Mouse (Mus musculus) T-helper 17 cell (primary cell): ENCODE data around the gene Taf1a.
"Not testable (repeated sequence)": the region's sequence is repeated elsewhere in the genome, so short reads cannot be mapped to it uniquely, and the experiment has no call there.

Experiments used
- in situ Hi-C, 2 experiments: fragments of 300-600 bp; cut with MboI, MseI; formaldehyde crosslinking; loops; 1 replicate in 1 of 2; 2 replicates in 1 of 2; pipeline ENCODE4 v1.15.1; 2025; ENCODE audit warnings: high pct_unique_total_duplicates in 2 of 2

The Taf1a gene

DNA sequence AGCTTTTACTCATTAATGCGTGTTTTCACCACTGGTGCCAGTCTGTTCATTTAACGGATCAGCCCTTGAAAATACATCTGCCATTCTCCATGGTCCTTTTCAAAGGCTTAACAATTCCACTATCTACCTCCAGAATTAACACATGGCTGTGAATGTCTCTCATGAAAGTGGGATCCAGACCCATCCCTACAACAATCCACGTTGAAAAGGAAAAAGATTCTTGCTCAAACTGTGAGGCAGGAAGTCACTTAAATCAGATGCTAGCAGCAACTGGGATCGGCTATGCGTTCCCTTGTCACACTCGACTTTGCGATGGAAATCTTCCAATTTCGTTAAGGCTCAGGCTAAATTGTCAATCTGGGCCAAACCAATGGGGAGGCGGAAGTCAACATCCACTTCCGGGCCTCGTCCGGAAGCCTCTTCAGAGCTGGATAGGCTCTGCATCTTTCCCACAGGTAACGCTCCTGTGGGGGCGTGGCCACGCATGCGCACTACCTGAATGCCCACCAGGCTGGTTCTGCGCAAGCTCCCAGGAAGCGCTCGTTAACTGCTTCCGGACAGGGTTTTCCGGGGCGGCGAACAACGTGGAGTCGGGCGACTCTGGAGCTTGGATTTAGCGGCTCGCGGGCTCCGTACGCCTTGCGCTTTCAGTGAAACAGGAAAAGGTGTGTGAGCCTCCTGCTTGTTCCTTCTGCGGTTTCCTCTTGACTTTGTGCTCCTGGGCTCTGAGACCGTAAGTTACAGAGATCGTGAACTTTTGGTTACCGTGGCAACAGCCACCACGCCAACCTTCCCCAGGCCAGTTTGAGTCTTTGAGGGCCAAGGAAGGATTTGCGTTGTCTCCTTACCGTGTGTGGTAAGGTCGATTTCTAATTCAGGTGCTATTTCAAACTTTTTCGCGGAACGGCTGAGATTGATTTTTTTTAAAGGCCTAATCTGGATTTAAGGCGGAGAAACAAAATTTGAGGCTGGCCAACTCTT, at the start of gene Taf1a:
TSS of gene Taf1a (plus strand) at position 556 of the 981 bp plus-strand sequence.
- in situ Hi-C loops: no loop called here

DNA sequence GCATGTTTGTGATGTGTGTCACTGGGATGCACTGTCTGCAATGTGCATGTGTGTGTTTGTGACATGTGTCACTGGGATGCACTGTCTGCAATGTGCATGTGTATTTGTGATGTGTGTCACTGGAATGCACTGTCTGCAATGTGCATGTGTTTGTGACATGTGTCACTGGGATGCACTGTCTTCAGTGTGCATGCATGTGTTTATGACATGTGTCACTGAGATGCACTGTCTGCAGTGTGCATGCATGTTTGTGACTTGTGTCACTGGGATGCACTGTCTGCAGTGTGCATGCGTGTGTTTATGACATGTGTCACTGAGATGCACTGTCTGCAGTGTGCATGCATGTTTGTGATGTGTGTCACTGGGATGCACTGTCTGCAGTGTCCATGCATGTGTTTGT, 45.9 kb upstream of the Taf1a start:
- in situ Hi-C loops: not testable (repeated sequence)

DNA sequence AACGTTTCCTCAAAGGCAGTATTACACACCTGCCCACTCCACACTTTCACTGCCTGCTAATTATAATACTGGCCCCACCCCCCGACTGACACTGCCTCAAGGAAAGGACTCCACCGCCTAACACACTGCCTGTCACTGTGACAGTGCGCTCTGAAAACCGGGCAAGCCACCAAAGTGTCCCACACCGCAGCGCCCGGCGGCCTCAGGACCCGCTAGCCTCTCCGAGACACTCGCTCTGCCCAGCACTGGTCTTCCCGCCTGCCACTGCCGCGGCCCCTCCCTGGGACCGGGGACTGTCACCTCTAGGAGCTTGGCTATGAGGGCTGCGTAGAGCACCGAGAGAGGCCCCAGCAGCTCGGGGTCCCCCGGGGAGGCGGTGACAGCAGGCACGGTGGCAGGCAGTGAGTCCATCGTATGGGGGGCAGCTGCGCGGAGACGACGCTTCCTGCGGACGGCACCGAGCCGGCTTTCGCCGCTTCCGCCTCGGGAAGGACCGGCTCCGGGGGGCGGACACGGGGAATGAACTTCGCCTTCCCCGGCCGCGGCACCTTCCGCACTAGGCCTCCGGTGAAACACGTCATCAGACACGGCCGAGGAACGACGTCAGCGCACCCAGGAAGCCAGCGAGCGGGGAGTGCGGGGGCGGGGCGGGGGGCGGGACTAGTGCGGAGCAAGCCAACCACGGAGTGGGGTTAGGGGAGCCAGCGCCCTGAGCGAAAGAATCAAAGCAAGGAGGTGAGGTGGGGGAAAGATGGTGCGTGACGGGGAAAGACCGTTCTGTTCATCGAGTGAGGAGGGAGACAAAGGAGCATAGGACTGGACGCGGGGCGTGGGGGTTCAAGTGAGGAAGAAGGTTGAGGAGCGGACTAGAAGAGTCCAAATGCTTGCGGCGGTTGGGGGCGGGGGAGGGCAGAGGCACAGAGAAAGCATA, 43.6 kb upstream of the Taf1a start:
- in situ Hi-C loops: no loop called here

DNA sequence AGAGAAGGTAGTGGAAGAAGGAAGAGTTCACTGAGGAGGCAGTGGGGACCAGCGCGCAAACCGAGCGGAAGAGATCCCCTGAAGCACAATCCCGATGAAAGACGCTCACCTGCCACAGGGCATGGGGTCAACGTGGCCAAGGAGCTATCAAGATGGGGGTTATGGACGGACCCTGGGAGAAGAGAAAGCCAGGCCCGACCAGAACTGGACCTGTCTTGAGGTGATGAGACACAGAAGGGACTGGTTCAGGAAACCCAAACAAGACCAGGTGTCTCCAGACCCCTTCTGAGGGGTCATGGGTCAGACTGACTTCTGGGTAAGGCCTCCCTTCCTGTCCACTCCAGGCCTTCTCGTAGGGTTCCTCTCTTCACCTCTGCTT, 43.0 kb upstream of the Taf1a start:
- in situ Hi-C loops: no loop called here

DNA sequence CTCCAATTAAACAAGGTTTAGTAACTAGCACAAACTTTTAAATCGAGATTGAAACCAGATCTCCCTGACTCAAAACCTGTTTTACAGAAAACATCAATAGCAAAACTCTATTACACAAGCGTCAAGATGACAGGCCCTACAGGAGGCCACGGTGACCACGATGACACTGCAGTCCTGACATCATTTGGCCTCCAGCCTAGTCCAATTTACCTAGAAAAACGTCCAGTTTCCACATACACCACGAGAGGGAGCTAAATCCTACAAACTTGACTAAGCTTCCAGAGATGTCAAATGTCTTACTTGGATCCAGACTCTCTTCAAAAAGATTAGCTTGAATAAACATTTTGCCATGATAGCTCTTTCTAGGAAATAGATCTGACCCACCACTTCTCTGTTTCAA, 38.9 kb upstream of the Taf1a start:
- in situ Hi-C loops: no loop called here

DNA sequence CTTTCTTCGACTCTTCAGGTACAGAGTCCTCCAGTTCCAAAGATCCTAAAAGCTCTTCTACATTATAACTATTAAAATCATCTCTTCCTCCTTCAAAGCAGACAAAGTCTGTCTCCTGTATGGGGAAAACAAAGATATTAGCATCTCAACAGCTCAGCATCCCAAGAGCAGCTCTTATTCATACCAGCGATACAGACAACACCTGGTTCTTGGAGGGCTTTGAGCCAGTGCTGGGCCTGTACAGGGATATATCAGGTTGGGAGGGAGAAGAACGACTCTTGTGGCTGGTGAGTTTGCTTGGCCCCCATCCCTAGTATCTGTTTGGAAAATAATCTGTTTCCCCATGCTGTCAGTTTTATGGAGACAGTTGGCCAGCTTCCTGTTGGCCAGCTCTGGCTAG, 29.9 kb upstream of the Taf1a start:
- in situ Hi-C loops: no loop called here

DNA sequence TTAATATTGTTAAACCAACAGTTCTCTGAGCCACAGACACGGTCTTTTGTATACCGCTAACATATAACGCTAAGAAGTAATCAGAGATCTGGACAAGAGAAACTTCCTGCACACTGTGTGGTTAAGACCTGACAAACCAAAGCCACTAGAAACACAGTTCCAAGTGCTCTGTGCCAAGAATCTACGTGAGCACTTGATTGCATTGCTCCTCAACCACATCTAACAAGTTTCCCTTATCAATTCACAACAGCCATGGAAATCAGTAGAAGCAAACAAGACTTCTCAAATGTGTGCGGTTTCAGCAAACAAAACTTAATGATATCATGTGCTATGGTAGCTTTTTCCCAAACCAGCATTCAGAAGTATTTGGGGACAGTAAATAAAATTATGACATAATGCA, 26.5 kb upstream of the Taf1a start:
- in situ Hi-C loops: no loop called here

DNA sequence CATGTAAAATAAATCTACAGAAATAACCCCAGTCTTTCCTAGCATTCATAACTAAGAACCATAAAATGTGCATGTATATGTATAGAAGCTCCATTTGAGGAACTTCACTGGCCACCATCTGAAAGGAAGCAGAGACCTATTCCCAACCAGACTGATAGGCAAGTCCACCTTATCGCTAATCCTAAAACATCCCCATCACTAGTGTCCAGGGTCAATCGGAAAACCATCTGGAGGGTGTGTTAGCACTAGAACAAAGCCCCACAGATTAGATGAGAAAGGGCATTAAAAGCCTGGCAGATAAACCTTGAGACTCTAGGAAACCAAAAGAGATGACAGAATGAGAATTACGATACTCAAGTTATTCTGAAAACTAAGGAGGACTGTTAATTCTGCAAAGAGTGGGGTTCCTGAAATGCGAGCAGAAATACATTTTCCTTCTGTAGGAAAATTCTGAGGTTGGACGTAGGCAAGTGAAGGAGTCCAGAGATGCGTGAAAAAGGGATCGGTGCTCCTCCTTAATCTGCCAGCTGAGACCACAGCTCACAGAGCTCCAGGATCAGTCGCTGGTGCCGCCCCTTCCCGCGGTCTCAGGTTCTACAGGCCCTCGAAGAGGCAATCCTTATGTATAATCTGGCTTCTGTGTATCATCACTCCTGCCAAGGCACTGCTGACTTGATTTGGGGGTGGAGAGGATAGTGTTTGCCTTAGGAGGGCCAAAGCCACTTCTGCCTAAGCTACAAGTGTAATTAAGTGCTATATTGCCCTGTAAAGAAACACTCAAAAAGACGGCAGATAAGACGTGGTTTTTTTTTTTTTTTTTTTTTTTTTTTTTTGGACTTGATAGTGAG, 25.8 kb upstream of the Taf1a start:
- in situ Hi-C loops: no loop called here

DNA sequence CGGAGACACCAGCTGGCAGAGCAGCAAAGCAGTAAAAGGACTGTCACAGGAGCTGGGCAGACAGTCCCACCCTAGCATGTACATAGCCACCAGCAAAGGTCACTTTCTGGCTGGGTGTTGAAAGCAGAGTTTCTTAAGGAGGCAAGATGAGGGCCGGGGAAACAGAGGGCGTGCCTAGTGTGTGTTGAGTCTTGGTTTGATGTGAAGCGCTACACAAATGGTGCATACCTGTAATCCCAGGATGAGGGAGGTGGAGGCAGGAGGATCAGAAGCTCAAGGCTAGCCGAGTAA, 25.3 kb upstream of the Taf1a start:
- in situ Hi-C loops: no loop called here

DNA sequence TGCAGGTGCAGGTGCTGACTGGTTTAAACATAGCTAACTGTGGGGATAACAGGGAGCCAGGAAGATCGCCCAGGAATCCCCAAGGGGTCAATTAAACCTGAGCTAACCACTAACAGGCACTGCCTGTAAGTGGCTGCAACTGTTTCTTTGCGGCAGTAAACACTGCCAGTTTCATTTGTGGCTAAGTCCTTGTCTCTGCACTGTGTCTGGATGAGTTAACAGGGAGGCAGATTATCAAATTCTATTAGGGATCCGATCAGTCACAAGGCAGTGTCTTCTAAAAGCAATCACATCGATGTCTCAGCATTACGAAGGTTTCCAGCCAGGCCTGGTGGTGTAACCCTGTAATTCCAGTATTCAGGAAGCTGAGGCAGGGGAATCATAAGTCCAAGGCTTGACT, 22.4 kb upstream of the Taf1a start:
- in situ Hi-C loops: no loop called here

DNA sequence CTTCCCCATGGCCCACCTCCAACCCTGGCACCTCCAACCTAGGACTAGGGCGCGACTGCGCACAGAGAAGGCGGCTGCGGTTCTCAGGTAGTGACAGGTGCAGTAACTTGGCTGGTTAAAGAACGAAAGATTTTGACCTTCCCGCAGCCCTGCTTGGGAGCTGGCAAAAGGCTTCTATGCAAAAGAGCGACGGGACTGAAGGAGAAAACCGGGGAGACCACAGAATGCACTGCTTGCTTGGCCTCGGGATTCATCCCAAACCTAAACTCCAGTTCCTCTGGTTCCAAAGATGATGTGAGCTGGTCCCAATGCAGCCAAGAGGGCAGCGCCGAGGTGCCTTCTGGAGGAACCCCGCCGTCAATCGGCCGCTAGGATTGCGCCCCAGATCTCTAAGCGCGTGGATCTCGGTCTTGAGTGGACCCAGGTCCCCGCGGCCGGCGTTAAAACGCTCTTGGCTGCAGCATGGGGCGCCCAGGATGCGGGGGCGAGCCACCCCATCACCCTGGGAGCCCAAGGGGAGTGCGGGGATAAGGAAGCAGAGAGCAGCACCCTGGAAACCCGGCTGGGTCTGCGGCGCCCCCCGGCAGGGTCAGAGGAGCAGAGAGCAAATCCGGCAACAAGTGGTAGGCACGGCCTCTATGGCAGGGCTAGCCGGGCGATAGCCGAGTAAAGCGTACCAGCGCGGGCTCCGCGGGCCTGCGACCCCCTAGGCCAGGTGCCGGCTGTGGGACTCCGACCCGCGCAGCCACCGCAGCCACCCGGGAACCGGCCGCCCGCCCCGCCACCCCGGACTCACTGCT, 20.0 kb upstream of the Taf1a start:
- in situ Hi-C loops: no loop called here

DNA sequence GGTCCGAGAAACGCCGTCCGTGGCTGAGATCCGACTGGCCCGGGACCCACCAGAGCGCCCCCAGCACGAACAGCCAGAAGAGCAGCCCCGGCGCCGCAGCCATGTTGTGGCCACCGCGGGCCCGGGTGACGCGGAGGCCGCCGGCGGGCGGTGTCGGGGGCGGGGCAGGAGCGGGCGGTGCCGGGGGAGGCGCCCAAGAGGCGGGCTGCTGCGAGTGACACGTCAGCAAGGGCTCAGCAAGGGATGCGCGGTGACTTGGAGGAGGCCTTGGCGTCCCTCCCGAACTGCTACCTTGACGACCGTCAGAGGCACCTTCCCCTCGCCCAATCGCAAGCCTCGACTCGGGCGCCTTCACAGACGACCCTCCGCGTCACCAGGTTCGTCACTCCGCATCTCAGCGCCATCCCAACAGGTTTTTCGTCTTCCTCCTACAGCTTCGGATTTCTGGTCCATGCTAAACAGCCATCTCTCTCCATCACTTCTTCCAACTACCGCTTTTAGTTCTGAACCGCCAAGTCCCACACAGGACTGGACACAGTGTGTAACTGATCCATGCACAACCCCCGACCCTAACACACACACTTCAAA, 19.3 kb upstream of the Taf1a start, which contains the start of gene Mia3:
TSS of gene Mia3 (minus strand) at position 127 of the 588 bp plus-strand sequence.
- in situ Hi-C loops: loop anchor here in 1 of 2 experiments (10.0 kb wide), 1 partner anchor 1985 kb away; no protein-coding TSS in a partner anchor

DNA sequence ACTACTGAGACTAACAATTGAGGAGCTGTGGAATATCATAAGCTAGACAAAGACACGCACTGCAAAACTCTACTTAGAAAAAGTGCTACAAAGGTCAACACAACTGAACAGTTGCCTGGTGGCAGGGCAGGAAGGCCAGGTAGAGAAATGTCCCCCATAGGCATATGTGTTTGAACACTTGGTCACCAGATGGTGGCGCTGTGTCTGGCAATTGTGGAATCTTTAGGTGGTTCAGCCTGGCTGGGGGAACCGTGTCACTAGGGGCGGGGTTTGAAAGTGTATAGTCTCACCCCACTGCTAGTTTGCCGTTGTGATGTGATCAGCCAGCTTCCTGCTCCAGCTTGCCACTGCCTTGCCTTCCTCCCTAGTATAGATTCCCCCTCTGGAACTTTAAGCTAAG, 14.1 kb upstream of the Taf1a start:
- in situ Hi-C loops: loop anchor here in 1 of 2 experiments (10.0 kb wide), 1 partner anchor 1980 kb away; no protein-coding TSS in a partner anchor

DNA sequence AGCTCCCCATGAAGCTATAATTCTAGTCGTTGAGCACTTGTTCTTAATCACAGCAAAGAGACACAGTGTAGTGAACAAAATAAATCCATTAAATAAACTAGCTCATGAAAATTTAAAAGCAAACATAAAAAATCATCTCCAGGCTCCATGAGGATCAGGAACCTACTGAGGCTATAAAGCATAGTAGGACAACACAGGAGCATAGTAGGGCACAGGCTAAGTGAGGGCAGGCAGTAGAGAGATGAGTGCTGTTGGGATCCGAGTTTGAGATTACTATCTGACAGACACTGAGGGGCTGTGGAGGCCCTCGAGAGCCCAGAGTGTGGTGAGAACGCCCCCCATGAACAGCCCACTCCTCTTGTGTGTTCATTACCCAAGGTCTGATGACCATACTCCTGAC, 11.7 kb upstream of the Taf1a start:
- in situ Hi-C loops: loop anchor here in 1 of 2 experiments (10.0 kb wide), 1 partner anchor 1978 kb away; no protein-coding TSS in a partner anchor

DNA sequence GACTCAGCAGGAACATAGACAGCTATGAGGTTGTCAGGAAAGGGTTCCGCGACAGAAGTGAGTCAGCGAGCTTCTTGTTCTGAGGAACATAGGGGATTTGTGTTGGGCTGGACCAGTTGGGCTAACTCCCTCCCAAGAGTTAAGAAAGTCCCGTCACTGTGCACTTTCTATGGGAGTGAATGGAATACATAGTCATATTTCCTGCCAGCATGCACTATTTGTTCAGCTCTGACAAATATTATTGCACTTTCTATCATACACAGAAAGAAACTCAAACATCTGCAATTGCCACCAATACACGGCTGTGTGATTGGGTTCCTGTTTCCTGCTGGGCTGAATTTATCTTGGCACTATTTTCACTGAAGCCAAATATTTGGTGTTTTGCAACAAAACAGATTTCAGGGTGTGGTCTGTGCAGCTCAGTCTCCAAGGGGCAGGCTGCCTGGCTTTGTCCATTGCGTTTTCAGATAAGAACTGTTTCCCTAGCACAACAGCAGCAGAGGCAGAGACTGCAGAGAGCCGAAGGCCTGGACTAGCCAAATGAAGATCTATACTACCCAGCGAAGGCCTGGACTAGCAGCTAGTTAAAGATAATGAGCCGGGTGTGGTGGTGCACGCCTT, 10.3 kb upstream of the Taf1a start:
- in situ Hi-C loops: loop anchor here in 1 of 2 experiments (10.0 kb wide), 1 partner anchor 1976 kb away; no protein-coding TSS in a partner anchor

DNA sequence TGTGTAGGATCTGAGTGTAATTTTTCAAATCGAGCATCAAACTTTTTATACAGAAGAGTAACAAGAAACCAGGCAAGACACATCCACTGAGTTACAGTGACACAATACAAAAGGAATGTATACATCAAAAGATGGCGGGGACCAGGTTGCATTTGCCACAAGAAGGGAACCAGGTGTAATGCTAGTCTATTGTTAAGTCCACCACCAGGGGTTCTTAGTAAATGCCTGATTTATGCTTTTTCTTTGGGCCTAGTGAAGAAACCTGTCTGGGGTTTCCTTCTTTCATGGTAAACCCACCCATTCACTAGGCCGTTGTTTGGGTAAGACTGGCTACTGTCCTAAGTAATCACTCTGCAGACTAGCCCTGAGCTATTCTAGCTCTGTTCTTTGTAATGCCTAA, 9.4 kb upstream of the Taf1a start:
- in situ Hi-C loops: loop anchor here in 1 of 2 experiments (10.0 kb wide), 1 partner anchor 1975 kb away; no protein-coding TSS in a partner anchor

DNA sequence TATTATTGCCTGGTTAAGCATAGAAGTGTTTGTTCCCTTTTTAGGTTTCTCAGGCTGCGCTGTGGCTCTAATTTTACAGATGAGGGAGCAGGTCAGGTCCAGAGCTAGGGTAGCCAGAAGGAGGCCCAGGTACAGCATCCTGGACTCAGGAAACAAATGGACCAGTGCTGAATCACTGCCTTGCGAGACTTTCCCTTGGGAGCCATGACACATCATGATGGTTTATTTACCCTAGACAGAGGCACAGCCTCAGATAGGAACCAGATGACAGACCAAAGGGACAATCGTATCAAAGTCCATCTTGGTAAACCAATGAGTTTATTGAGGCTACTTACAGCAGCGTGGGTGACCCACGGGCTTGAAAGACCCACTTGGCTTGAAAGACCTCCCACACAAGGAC, 7.0 kb upstream of the Taf1a start:
- in situ Hi-C loops: no loop called here

DNA sequence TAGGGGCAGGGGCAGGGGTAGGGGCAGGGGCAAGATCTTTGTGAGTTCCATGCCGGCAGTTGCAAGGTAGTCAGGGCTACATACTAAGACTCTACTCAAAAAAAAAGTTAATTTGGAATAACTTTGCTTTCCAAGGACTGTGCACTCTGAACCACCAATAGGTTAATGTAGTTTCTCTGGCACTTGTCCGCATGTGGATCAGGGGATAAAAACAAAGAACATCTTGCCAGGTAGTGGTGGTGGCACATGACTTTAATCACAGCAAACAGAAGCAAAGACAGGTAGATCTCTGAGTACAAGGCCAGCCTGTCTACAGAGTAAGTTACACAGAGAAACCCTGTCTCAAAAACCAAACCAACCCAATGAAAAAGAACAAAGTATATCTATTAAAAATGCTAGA, 6.2 kb upstream of the Taf1a start:
- in situ Hi-C loops: no loop called here

DNA sequence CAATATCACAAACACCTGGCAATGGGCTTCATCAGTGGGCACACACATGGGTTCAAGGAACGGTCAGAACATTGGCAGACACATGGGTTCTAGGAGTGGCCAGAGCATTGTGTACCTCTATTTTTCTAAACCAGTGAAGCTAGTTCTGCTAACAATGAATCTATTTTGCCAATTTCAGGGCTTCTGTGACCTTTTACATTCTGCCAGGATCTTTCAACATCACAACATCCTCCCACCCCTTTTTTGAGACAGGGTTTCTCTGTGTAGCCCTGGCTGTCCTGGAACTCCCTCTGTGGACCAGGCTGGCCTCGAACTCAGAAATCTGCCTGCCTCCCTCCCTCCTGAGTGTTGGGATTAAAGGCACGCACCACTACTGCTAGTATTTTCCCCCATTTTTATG, 1.4 kb upstream of the Taf1a start:
- in situ Hi-C loops: not testable (repeated sequence)
